Mouse (Mus musculus): ENCODE data around the gene Focad. TPM values are rescaled to one million over a fixed set of nuclear protein-coding genes. Genes with fewer than 3 reads are reported as not detected.

Focad gene
- total RNA-seq (2021): 10 to 100 TPM in 1 of 2 experiments, 1 to 10 TPM in 1; 9.1 to 14.0 TPM
- long read RNA-seq, experiment 1, full-length matches to known transcripts: 10 of 17 reads
- long read RNA-seq, experiment 1, partial matches to known transcripts: 5 of 17 reads
- long read RNA-seq, experiment 1, other reads (novel, unspliced or antisense): 2 of 17 reads
- long read RNA-seq, experiment 2, full-length matches to known transcripts: 6 of 14 reads
- long read RNA-seq, experiment 2, partial matches to known transcripts: 5 of 14 reads
- long read RNA-seq, experiment 2, other reads (novel, unspliced or antisense): 3 of 14 reads

GRCm38 (mm10) chr4:88094062-88094767 is at the start of gene Focad:
Gene Focad, plus strand, starts transcription at chr4:88094629.
- intact Hi-C loops (cut with DNase I): loop anchor here (1.0 kb wide), 1 partner anchor 59 kb away; no protein-coding TSS in a partner anchor
- no peak for TF ChIP-seq CTCF (IDR thresholded peaks at IDR 0.05)
- peak; percentile 99 for DNase-seq
- Histone ChIP-seq H3K4me3 (peak within 1 kb of the TSS; percentile 84), H3K27ac (peak within 1 kb of the TSS; percentile 89)

GRCm38 (mm10) chr4:88045151-88045550 is 49.3 kb upstream of the Focad start:
- no peak overlapping the region for H3K27ac ChIP-seq
- intact Hi-C loops (cut with DNase I): no loop called here
- no peak for TF ChIP-seq CTCF (IDR thresholded peaks at IDR 0.05)
- H3K4me3 ChIP-seq: no peak overlapping the region
- DNase-seq: no peak

GRCm38 (mm10) chr4:88046280-88046679 is 48.1 kb upstream of the Focad start:
- intact Hi-C loops (cut with DNase I): no loop called here
- H3K4me3 ChIP-seq: no peak overlapping the region
- no peak overlapping the region for H3K27ac ChIP-seq
- TF ChIP-seq CTCF (IDR thresholded peaks at IDR 0.05): no peak
- no peak for DNase-seq

GRCm38 (mm10) chr4:88075388-88075787 is 19.0 kb upstream of the Focad start:
- H3K27ac ChIP-seq: no peak overlapping the region
- no peak overlapping the region for H3K4me3 ChIP-seq
- intact Hi-C loops (cut with DNase I): no loop called here
- TF ChIP-seq CTCF (IDR thresholded peaks at IDR 0.05): no peak
- no peak for DNase-seq

GRCm38 (mm10) chr4:88078983-88079382 is 15.4 kb upstream of the Focad start:
- no peak for TF ChIP-seq CTCF (IDR thresholded peaks at IDR 0.05)
- intact Hi-C loops (cut with DNase I): no loop called here
- DNase-seq: no peak
- H3K27ac ChIP-seq: no peak overlapping the region
- H3K4me3 ChIP-seq: no peak overlapping the region

- H3K4me3 ChIP-seq: no peak overlapping the region
- intact Hi-C loops (cut with DNase I): no loop called here
- DNase-seq: no peak
- TF ChIP-seq CTCF (IDR thresholded peaks at IDR 0.05): no peak
- no peak overlapping the region for H3K27ac ChIP-seq
These were observed 13.0 kb upstream of the Focad start for GRCm38 (mm10) chr4:88081417-88081816.

GRCm38 (mm10) chr4:88081885-88082284 is 12.5 kb upstream of the Focad start:
- intact Hi-C loops (cut with DNase I): no loop called here
- DNase-seq: no peak
- Histone ChIP-seq H3K4me3 (no peak overlapping the region), H3K27ac (no peak overlapping the region)
- no peak for TF ChIP-seq CTCF (IDR thresholded peaks at IDR 0.05)

GRCm38 (mm10) chr4:88082381-88082780 is 12.0 kb upstream of the Focad start:
- no peak for DNase-seq
- Histone ChIP-seq H3K4me3 (no peak overlapping the region), H3K27ac (no peak overlapping the region)
- intact Hi-C loops (cut with DNase I): no loop called here
- TF ChIP-seq CTCF (IDR thresholded peaks at IDR 0.05): no peak

- Histone ChIP-seq H3K27ac (no peak overlapping the region), H3K4me3 (no peak overlapping the region)
- no peak for TF ChIP-seq CTCF (IDR thresholded peaks at IDR 0.05)
- DNase-seq: no peak
- intact Hi-C loops (cut with DNase I): no loop called here
These were observed 10.6 kb upstream of the Focad start for GRCm38 (mm10) chr4:88083781-88084180.

- no peak overlapping the region for H3K27ac ChIP-seq
- no peak for DNase-seq
- TF ChIP-seq CTCF (IDR thresholded peaks at IDR 0.05): no peak
- intact Hi-C loops (cut with DNase I): no loop called here
- no peak overlapping the region for H3K4me3 ChIP-seq
These were observed 4.1 kb upstream of the Focad start for GRCm38 (mm10) chr4:88090316-88090715.

- DNase-seq: no peak
- H3K4me3 ChIP-seq: peak overlapping the region; percentile 84
- intact Hi-C loops (cut with DNase I): loop anchor here (1.0 kb wide), 1 partner anchor 60 kb away; no protein-coding TSS in a partner anchor
- no peak for TF ChIP-seq CTCF (IDR thresholded peaks at IDR 0.05)
- H3K27ac ChIP-seq: peak overlapping the region; percentile 89
These were observed 465 bp downstream of the Focad start for GRCm38 (mm10) chr4:88094768-88095420.

- Histone ChIP-seq H3K27ac (no peak overlapping the region), H3K4me3 (no peak overlapping the region)
- no peak for TF ChIP-seq CTCF (IDR thresholded peaks at IDR 0.05)
- DNase-seq: no peak
- intact Hi-C loops (cut with DNase I): no loop called here
These were observed 1.3 kb downstream of the Focad start for GRCm38 (mm10) chr4:88095693-88096092.

- DNase-seq: no peak
- H3K4me3 ChIP-seq: no peak overlapping the region
- intact Hi-C loops (cut with DNase I): no loop called here
- no peak for TF ChIP-seq CTCF (IDR thresholded peaks at IDR 0.05)
- H3K27ac ChIP-seq: no peak overlapping the region
These were observed 14.2 kb downstream of the Focad start for GRCm38 (mm10) chr4:88108585-88108984.

Data from gastrocnemius, adult 2 months (tissue).